Mouse (Mus musculus) megakaryocyte, adult 5-6 weeks (primary cell): ENCODE data around the gene Slc35f4. TPM values are rescaled to one million over a fixed set of nuclear protein-coding genes. Genes with fewer than 3 reads are reported as not detected.

Experiments
- ATAC-seq: 2 replicates; pipeline ENCODE4 v1.8.0; 2016; ENCODE audit warnings: mild to moderate bottlenecking, inconsistent platforms; ENCODE audit not compliant: poor library complexity, severe bottlenecking
- total RNA-seq, 2 experiments: library from RNA; stranded (forward) in 1 of 2; stranded (reverse) in 1 of 2; fragments of 153-499, 151-499 nt in 1 of 2; fragments of 221-1000, 200-1000 nt in 1 of 2; gene quantifications; 2 replicates each; pipeline versions ENCODE4 v1.2.3 to v1.2.4; 2015 to 2017

Gene Slc35f4
- total RNA-seq (2015) (not detected in 2 replicates), total RNA-seq (2017) (not detected in 2 replicates)

GRCm38 (mm10) chr14:49525931-49526291 is at the start of gene Slc35f4:
Gene Slc35f4, minus strand, starts transcription at chr14:49526046.
- no peak for ATAC-seq

- ATAC-seq: no peak
Observed at GRCm38 (mm10) chr14:49568369-49568768, 42.5 kb upstream of the Slc35f4 start.

- no peak for ATAC-seq
Observed at GRCm38 (mm10) chr14:49560706-49561105, 34.9 kb upstream of the Slc35f4 start.

- no peak for ATAC-seq
Observed at GRCm38 (mm10) chr14:49540104-49540503, 14.3 kb upstream of the Slc35f4 start.

- ATAC-seq: no peak
Observed at GRCm38 (mm10) chr14:49525176-49525930, 493 bp downstream of the Slc35f4 start.

- ATAC-seq: no peak
Observed at GRCm38 (mm10) chr14:49524665-49525064, 1.2 kb downstream of the Slc35f4 start.

GRCm38 (mm10) chr14:49515096-49515665 is 10.7 kb downstream of the Slc35f4 start:
- no peak for ATAC-seq

GRCm38 (mm10) chr14:49514137-49514536 is 11.7 kb downstream of the Slc35f4 start:
- no peak for ATAC-seq

GRCm38 (mm10) chr14:49495192-49495591 is 30.7 kb downstream of the Slc35f4 start:
- no peak for ATAC-seq

GRCm38 (mm10) chr14:49493793-49494192 is 32.1 kb downstream of the Slc35f4 start:
- no peak for ATAC-seq

- no peak for ATAC-seq
Observed at GRCm38 (mm10) chr14:49492506-49492905, 33.3 kb downstream of the Slc35f4 start.

GRCm38 (mm10) chr14:49476602-49477001 is 49.2 kb downstream of the Slc35f4 start:
- ATAC-seq: no peak

- ATAC-seq: no peak
Observed at GRCm38 (mm10) chr14:49461761-49462160, 64.1 kb downstream of the Slc35f4 start.

- ATAC-seq: no peak
Observed at GRCm38 (mm10) chr14:49460799-49461198, 65.0 kb downstream of the Slc35f4 start.

- no peak for ATAC-seq
Observed at GRCm38 (mm10) chr14:49454283-49454914, 71.4 kb downstream of the Slc35f4 start.

GRCm38 (mm10) chr14:49453782-49454181 is 72.1 kb downstream of the Slc35f4 start:
- no peak for ATAC-seq

GRCm38 (mm10) chr14:49447669-49448068 is 78.2 kb downstream of the Slc35f4 start:
- ATAC-seq: no peak

GRCm38 (mm10) chr14:49446461-49446860 is 79.4 kb downstream of the Slc35f4 start:
- ATAC-seq: no peak

- no peak for ATAC-seq
Observed at GRCm38 (mm10) chr14:49436811-49437210, 89.0 kb downstream of the Slc35f4 start.

GRCm38 (mm10) chr14:49431821-49432220 is 94.0 kb downstream of the Slc35f4 start:
- ATAC-seq: no peak

GRCm38 (mm10) chr14:49392482-49392881 is 133.4 kb downstream of the Slc35f4 start:
- no peak for ATAC-seq

GRCm38 (mm10) chr14:49362161-49362560 is 163.7 kb downstream of the Slc35f4 start:
- ATAC-seq: no peak
